ENCODE assay signal across 9 mouse cellular contexts in the genomic region with DNA sequence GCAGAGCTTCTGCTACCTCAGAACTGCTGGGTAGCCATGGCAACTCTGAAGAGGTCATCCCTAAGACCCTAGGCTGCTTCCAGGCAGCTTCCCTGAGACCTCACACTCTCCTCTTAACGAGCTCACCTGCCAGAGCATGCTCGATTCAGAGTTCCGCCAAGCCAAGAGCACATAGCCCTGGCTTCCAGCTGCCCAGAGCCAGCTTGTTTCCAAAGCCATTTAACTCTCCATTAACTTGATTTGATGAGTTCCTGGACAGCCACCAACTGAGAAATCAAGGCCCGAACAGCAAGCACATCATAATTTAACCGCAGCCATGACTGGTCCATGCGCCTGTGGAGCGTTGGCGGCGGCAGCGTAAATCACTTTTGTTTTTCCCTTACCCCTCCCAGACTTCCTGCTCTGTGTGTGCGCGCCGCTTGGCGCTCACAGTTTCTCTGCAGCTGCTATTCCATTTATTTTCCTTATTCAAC. TPM values are rescaled to one million over a fixed set of nuclear protein-coding genes. Genes with fewer than 3 reads are reported as not detected.
A peak's percentile ranks its signal among the peaks of the same experiment; 100 is the strongest.
DNase-seq lines count a peak whose midpoint lies in the region; ATAC-seq and TF ChIP-seq lines count a peak whose summit lies in the region.
"Had no signal": no experiment of that assay in that cellular context is flagged by ENCODE, and none has a peak within 500 bp of the region (broad histone marks: within the 10 kb centered on the region; RNA-seq: fewer than 3 reads in every experiment).

No protein-coding gene starts in this region.

- peaks cover 8% of the 10 kb centered on the region; the same call in 1 of the 2 replicates for H3K9me3 ChIP-seq in megakaryocyte, embryonic 14.5 days
- H3K9me3 ChIP-seq in forebrain, embryonic 12.5 days = no peaks in the 10 kb centered on the region
- no peaks in the 10 kb centered on the region for H3K9me3 ChIP-seq in intestine, postnatal 0 days (ENCODE audit: control insufficient read depth)
- no peaks in the 10 kb centered on the region for H3K9me3 ChIP-seq in limb, embryonic 12.5 days

- H3K27ac ChIP-seq in forebrain, embryonic 12.5 days = peak overlapping the region; percentile 80
- no peak overlapping the region for H3K27ac ChIP-seq in intestine, postnatal 0 days (ENCODE audit: low read depth, low read length)
- peak overlapping the region; percentile 78 for H3K27ac ChIP-seq in limb, embryonic 12.5 days

- WGBS in forebrain, embryonic 12.5 days = 11% methylated on average over 14 of the region's 14 CpGs
- 33% methylated on average over 14 of the region's 14 CpGs for WGBS in intestine, postnatal 0 days
- WGBS in limb, embryonic 12.5 days = 3% methylated on average over 14 of the region's 14 CpGs

- H3K9ac ChIP-seq in forebrain, embryonic 12.5 days = 0 out of 2 replicates have a peak overlapping the region, but pooled peaks have one; percentile 3
- H3K9ac ChIP-seq in intestine, postnatal 0 days (ENCODE audit: low read depth, low read length) = no peak overlapping the region
- H3K9ac ChIP-seq in limb, embryonic 12.5 days (replicated peaks) = peak overlapping the region; percentile 37

- H3K36me3 ChIP-seq in megakaryocyte, embryonic 14.5 days (replicated peaks; ENCODE audit: low read length) = no peaks in the 10 kb centered on the region
- H3K36me3 ChIP-seq in forebrain, embryonic 12.5 days (replicated peaks) = no peaks in the 10 kb centered on the region
- no peaks in the 10 kb centered on the region for H3K36me3 ChIP-seq in intestine, postnatal 0 days (ENCODE audit: control insufficient read depth, insufficient read depth)
- H3K36me3 ChIP-seq in limb, embryonic 12.5 days = no peaks in the 10 kb centered on the region

- peaks cover 5% of the 10 kb centered on the region for H3K4me1 ChIP-seq in megakaryocyte, embryonic 14.5 days
- H3K4me1 ChIP-seq in forebrain, embryonic 12.5 days = peaks cover 50% of the 10 kb centered on the region
- H3K4me1 ChIP-seq in intestine, postnatal 0 days (replicated peaks; ENCODE audit: control insufficient read depth, insufficient read depth, low read length) = no peaks in the 10 kb centered on the region
- H3K4me1 ChIP-seq in limb, embryonic 12.5 days (replicated peaks) = peaks cover 40% of the 10 kb centered on the region

- peak; percentile 65 for DNase-seq in neural tube, embryonic 10.5 days (ENCODE audit: extremely low spot score, low spot score)
- no peak for DNase-seq in urinary bladder, postnatal 4 days (ENCODE audit: low spot score in 2 of 2)
- no peak for DNase-seq in c-Kit-positive CD71-positive TER-119-positive erythroid progenitor cells, embryonic 14.5 days (ENCODE audit: low spot score)

- H3K27me3 ChIP-seq in megakaryocyte, embryonic 14.5 days (replicated peaks) = peaks cover 19% of the 10 kb centered on the region
- H3K27me3 ChIP-seq in forebrain, embryonic 12.5 days = peaks cover 25% of the 10 kb centered on the region
- no peaks in the 10 kb centered on the region for H3K27me3 ChIP-seq in intestine, postnatal 0 days (replicated peaks; ENCODE audit: control insufficient read depth, insufficient read depth, low read length)
- no peaks in the 10 kb centered on the region; the same call in 1 of the 2 replicates for H3K27me3 ChIP-seq in limb, embryonic 12.5 days
- H3K27me3 ChIP-seq: Patski had no signal

- peak overlapping the region; percentile 53 for H3K4me2 ChIP-seq in forebrain, embryonic 12.5 days
- peak overlapping the region; percentile 49 for H3K4me2 ChIP-seq in intestine, postnatal 0 days (replicated peaks; ENCODE audit: low read depth)
- peak overlapping the region; percentile 60 for H3K4me2 ChIP-seq in limb, embryonic 12.5 days

- no peak for ATAC-seq in megakaryocyte, adult 5-6 weeks (ENCODE audit: poor library complexity, severe bottlenecking)
- ATAC-seq in forebrain, embryonic 12.5 days (ENCODE audit: low FRiP score) = peak; percentile 76
- no peak for ATAC-seq in intestine, postnatal 0 days
- peak; percentile 77 for ATAC-seq in limb, embryonic 12.5 days (ENCODE audit: insufficient number of reproducible peaks, insufficient read depth, low FRiP score, low TSS enrichment, low read depth)
- ATAC-seq: Patski had no signal

- H3K4me3 ChIP-seq in megakaryocyte, embryonic 14.5 days (replicated peaks) = peak overlapping the region; percentile 67
- peak overlapping the region; percentile 17; the same call in 1 of the 2 replicates for H3K4me3 ChIP-seq in forebrain, embryonic 12.5 days (replicated peaks)
- peak overlapping the region; percentile 18; the same call in 1 of the 2 replicates for H3K4me3 ChIP-seq in intestine, postnatal 0 days (ENCODE audit: low read depth, low read length)
- H3K4me3 ChIP-seq in limb, embryonic 12.5 days (replicated peaks) = peak overlapping the region; percentile 33

- TF ChIP-seq CTCF in intestine, postnatal 0 days (IDR thresholded peaks at IDR 0.05; ENCODE audit: low read depth) = peak; percentile 45

RNA-seq across cellular contexts. Expression of a gene that starts 32.7 kb away (rescaled TPM):
- not detected in 2 replicates for polyA plus RNA-seq in megakaryocyte, embryonic 14.5 days (2012; ENCODE audit: insufficient read depth, low replicate concordance)
- not detected in 2 replicates for total RNA-seq in megakaryocyte, adult 5-6 weeks (2015)
- total RNA-seq in megakaryocyte, adult 5-6 weeks (2017) = 0.73 TPM in 1 of 2 replicates, not detected in the other
- 43.0 and 49.3 TPM in 2 replicates for polyA plus RNA-seq in forebrain, embryonic 12.5 days (2016; fragmentation: Nextera tagmentation; extraction: Ambion mirVana)
- 1.5 and 1.9 TPM in 2 replicates for polyA plus RNA-seq in intestine, postnatal 0 days (2015; fragmentation: Nextera tagmentation; extraction: Ambion mirVana)
- 4.8 and 5.3 TPM in 2 replicates for polyA plus RNA-seq in limb, embryonic 12.5 days (2016; fragmentation: Nextera tagmentation; extraction: Ambion mirVana)

Comparison
In these comparisons a context has a peak if more than half of its experiments do, and no peak if none do; other contexts are left out.
1. H3K4me3 ChIP-seq: peak in every context shown above with its lines; median percentile 67 in megakaryocyte, embryonic 14.5 days; 33 in limb, embryonic 12.5 days; 18 in intestine, postnatal 0 days; 17 in forebrain, embryonic 12.5 days.
2. ATAC-seq: peak in forebrain, embryonic 12.5 days (single experiment) and limb, embryonic 12.5 days (single experiment); none in megakaryocyte, adult 5-6 weeks (single experiment) and intestine, postnatal 0 days (single experiment).
3. Peak in every context shown above with its lines, with median percentiles within 50 percentile points of each other: H3K4me2 ChIP-seq.